Mouse (Mus musculus) bone marrow macrophage, adult 2 months (primary cell): ENCODE measurements around the gene Ptpn11. TPM values are rescaled to one million over a fixed set of nuclear protein-coding genes. Genes with fewer than 3 reads are reported as not detected.

Experiments
- H3K27ac ChIP-seq: 2 replicates; pipeline ENCODE4 v1.5.1; 2012; ENCODE audit warnings: low read depth, low read length; ENCODE audit not compliant: insufficient read depth
- H3K4me1 ChIP-seq: 2 replicates; pipeline ENCODE4 v1.6.1; 2012; ENCODE audit warnings: low read length; ENCODE audit not compliant: control insufficient read depth, insufficient read depth
- H3K4me3 ChIP-seq: 2 replicates; pipeline ENCODE4 v1.5.1; 2012; ENCODE audit warnings: mild to moderate bottlenecking, low read length, moderate library complexity; ENCODE audit not compliant: insufficient read depth
- CTCF ChIP-seq: IDR thresholded peaks from 2 replicates; pipeline ENCODE4 v1.5.1; 2012; ENCODE audit warnings: low read depth, mild to moderate bottlenecking, low read length, moderate library complexity
- POLR2A ChIP-seq: IDR thresholded peaks from 2 replicates; pipeline ENCODE4 v1.6.1; 2012; ENCODE audit warnings: mild to moderate bottlenecking, low read depth, low read length, borderline replicate concordance
- polyA plus RNA-seq: library from polyadenylated mRNA; stranded (reverse); fragments of >200 nt; gene quantifications from 2 replicates; pipeline ENCODE4 v1.2.4, GENCODE M21; 2012; ENCODE audit not compliant: missing spikeins, insufficient read depth, insufficient read length

Gene Ptpn11
- polyA plus RNA-seq, 1 experiment = 28.3 TPM

GRCm38 (mm10) chr5:121119331-121120034 lies 71.7 kb downstream of the Ptpn11 start:
- Histone ChIP-seq H3K4me3 (no peak overlapping the region), H3K27ac (no peak overlapping the region), H3K4me1 (peaks cover 27% of the 10 kb centered on the region)
- TF ChIP-seq CTCF = no peak
- no peak for TF ChIP-seq POLR2A

GRCm38 (mm10) chr5:121118345-121118744 lies 72.9 kb downstream of the Ptpn11 start:
- Histone ChIP-seq H3K27ac (no peak overlapping the region), H3K4me3 (no peak overlapping the region), H3K4me1 (peaks cover 16% of the 10 kb centered on the region)
- TF ChIP-seq CTCF (no peak), POLR2A (no peak)

GRCm38 (mm10) chr5:121116941-121117340 lies 74.3 kb downstream of the Ptpn11 start:
- H3K4me3 ChIP-seq = no peak overlapping the region
- peaks cover 5% of the 10 kb centered on the region for H3K4me1 ChIP-seq
- TF ChIP-seq CTCF (no peak), POLR2A (no peak)
- no peak overlapping the region for H3K27ac ChIP-seq

- Histone ChIP-seq H3K4me3 (no peak overlapping the region), H3K27ac (no peak overlapping the region), H3K4me1 (no peaks in the 10 kb centered on the region)
- TF ChIP-seq POLR2A (no peak), CTCF (no peak)
Measured at GRCm38 (mm10) chr5:121115391-121116157, 75.6 kb downstream of the Ptpn11 start.

- H3K4me3 ChIP-seq = no peak overlapping the region
- no peak for TF ChIP-seq POLR2A
- no peak for TF ChIP-seq CTCF
- H3K27ac ChIP-seq = no peak overlapping the region
- no peaks in the 10 kb centered on the region for H3K4me1 ChIP-seq
Measured at GRCm38 (mm10) chr5:121114151-121114550, 77.0 kb downstream of the Ptpn11 start.

- no peak for TF ChIP-seq POLR2A
- TF ChIP-seq CTCF = 0 out of 2 replicates have a peak, but pooled peaks have one; percentile 34
- Histone ChIP-seq H3K4me3 (no peak overlapping the region), H3K27ac (no peak overlapping the region), H3K4me1 (no peaks in the 10 kb centered on the region)
Measured at GRCm38 (mm10) chr5:121112390-121112789, 78.8 kb downstream of the Ptpn11 start.

GRCm38 (mm10) chr5:121111106-121111915 lies 79.9 kb downstream of the Ptpn11 start:
- H3K4me3 ChIP-seq = no peak overlapping the region
- no peak for TF ChIP-seq CTCF
- TF ChIP-seq POLR2A = no peak
- no peaks in the 10 kb centered on the region for H3K4me1 ChIP-seq
- no peak overlapping the region for H3K27ac ChIP-seq

- Histone ChIP-seq H3K4me3 (no peak overlapping the region), H3K27ac (no peak overlapping the region)
Measured at GRCm38 (mm10) chr5:121109185-121109584, 82.0 kb downstream of the Ptpn11 start.

GRCm38 (mm10) chr5:121106913-121107312 lies 84.3 kb downstream of the Ptpn11 start:
- Histone ChIP-seq H3K4me1 (no peaks in the 10 kb centered on the region), H3K27ac (no peak overlapping the region)
- TF ChIP-seq CTCF (no peak), POLR2A (no peak)

More at GRCm38 (mm10) chr5:121109185-121109584, 82.0 kb downstream of the Ptpn11 start:
- TF ChIP-seq POLR2A (no peak), CTCF (no peak)
- no peaks in the 10 kb centered on the region for H3K4me1 ChIP-seq

GRCm38 (mm10) chr5:121100886-121101580 lies 90.2 kb downstream of the Ptpn11 start:
- TF ChIP-seq CTCF = no peak
- TF ChIP-seq POLR2A = no peak
- no peak overlapping the region for H3K27ac ChIP-seq
- no peaks in the 10 kb centered on the region for H3K4me1 ChIP-seq
- H3K4me3 ChIP-seq = no peak overlapping the region

More at GRCm38 (mm10) chr5:121106913-121107312, 84.3 kb downstream of the Ptpn11 start:
- H3K4me3 ChIP-seq = no peak overlapping the region
